Mouse (Mus musculus) intestine, embryonic 16.5 days (tissue): ENCODE measurements at regions not wholly inside any gene's neighbourhood (a gene's known extent, or its start where the extent isn't known, plus 50 kb on each side); places are given as distances from the start of the nearest gene placed in this dataset.

Experiments
- ATAC-seq: fragments of 200-750 bp; cut with Nextera tagmentation; 2 replicates; pipeline ENCODE4 v1.8.0; 2017; ENCODE audit warnings: moderate TSS enrichment, moderate library complexity
- H3K27ac ChIP-seq: fragments of 300-500 bp; sonication (generic); 2 replicates; pipeline ENCODE4 v1.5.1; 2014; ENCODE audit warnings: mild to moderate bottlenecking, low read length
- H3K27me3 ChIP-seq: fragments of 300-500 bp; sonication (generic); replicated peaks from 2 replicates; pipeline ENCODE4 v1.6.1; 2014; ENCODE audit warnings: low read length, control low read depth, mixed read lengths; ENCODE audit not compliant: control insufficient read depth, insufficient read depth
- H3K36me3 ChIP-seq: fragments of 300-500 bp; sonication (generic); 2 replicates; pipeline ENCODE4 v1.6.1; 2014; ENCODE audit warnings: low read length, control low read depth; ENCODE audit not compliant: control insufficient read depth, insufficient read depth
- H3K4me1 ChIP-seq: fragments of 300-500 bp; sonication (generic); 2 replicates; pipeline ENCODE4 v1.6.1; 2014; ENCODE audit warnings: low read length, control low read depth, mixed read lengths; ENCODE audit not compliant: control insufficient read depth, insufficient read depth
- H3K4me2 ChIP-seq: fragments of 300-500 bp; sonication (generic); 2 replicates; pipeline ENCODE4 v1.6.1; 2014; ENCODE audit warnings: low read depth, low read length, control low read depth
- H3K4me3 ChIP-seq: fragments of 300-500 bp; sonication (generic); 2 replicates; pipeline ENCODE4 v1.5.1; 2014; ENCODE audit warnings: mild to moderate bottlenecking, low read length
- H3K9ac ChIP-seq: fragments of 300-500 bp; sonication (generic); 2 replicates; pipeline ENCODE4 v1.6.1; 2014; ENCODE audit warnings: low read depth, low read length
- H3K9me3 ChIP-seq: fragments of 300-500 bp; sonication (generic); 2 replicates; pipeline ENCODE4 v1.6.1; 2016; ENCODE audit warnings: low read length, control low read depth; ENCODE audit not compliant: control insufficient read depth
- WGBS: fragments of 180-500 bp; shearing (Covaris S2); extraction: QIAGEN DNeasy Blood & Tissue Kit; methylation state at CpG from one replicate; pipeline ENCODE4 v1.1.7; 2014; 5-methylcytosine and 5-hydroxymethylcytosine counted together

GRCm38 (mm10) chr6:31192197-31192596 lies 206.3 kb upstream of the Mkln1 start:
- Histone ChIP-seq H3K27me3 (no peaks in the 10 kb centered on the region; the same call in 1 of the 2 replicates), H3K4me2 (no peak overlapping the region), H3K36me3 (no peaks in the 10 kb centered on the region), H3K4me3 (no peak overlapping the region), H3K4me1 (no peaks in the 10 kb centered on the region), H3K9me3 (no peaks in the 10 kb centered on the region), H3K27ac (no peak overlapping the region), H3K9ac (no peak overlapping the region)
- no peak for ATAC-seq
- WGBS, result 80% methylated on average over 4 of the region's 4 CpGs

GRCm38 (mm10) chr6:31193202-31193601 lies 205.3 kb upstream of the Mkln1 start:
- H3K9ac ChIP-seq, result no peak overlapping the region
- no peaks in the 10 kb centered on the region for H3K36me3 ChIP-seq
- H3K27ac ChIP-seq, result no peak overlapping the region
- H3K4me2 ChIP-seq, result no peak overlapping the region
- no peak overlapping the region for H3K4me3 ChIP-seq
- 89% methylated on average over 5 of the region's 5 CpGs for WGBS
- no peaks in the 10 kb centered on the region for H3K4me1 ChIP-seq
- no peaks in the 10 kb centered on the region for H3K9me3 ChIP-seq
- no peaks in the 10 kb centered on the region; the same call in 1 of the 2 replicates for H3K27me3 ChIP-seq
- no peak for ATAC-seq

- no peaks in the 10 kb centered on the region for H3K36me3 ChIP-seq
- H3K27ac ChIP-seq, result no peak overlapping the region
- H3K4me1 ChIP-seq, result no peaks in the 10 kb centered on the region
- H3K4me3 ChIP-seq, result no peak overlapping the region
- H3K4me2 ChIP-seq, result no peak overlapping the region
- no peak overlapping the region for H3K9ac ChIP-seq
- ATAC-seq, result no peak
- H3K9me3 ChIP-seq, result no peaks in the 10 kb centered on the region
- H3K27me3 ChIP-seq, result no peaks in the 10 kb centered on the region; the same call in 1 of the 2 replicates
- WGBS, result 55% methylated on average over 4 of the region's 4 CpGs
Measured at GRCm38 (mm10) chr6:31197631-31198338, 200.8 kb upstream of the Mkln1 start.

- Histone ChIP-seq H3K4me3 (no peak overlapping the region), H3K27me3 (no peaks in the 10 kb centered on the region; the same call in 1 of the 2 replicates), H3K36me3 (no peaks in the 10 kb centered on the region), H3K4me1 (no peaks in the 10 kb centered on the region), H3K9me3 (no peaks in the 10 kb centered on the region), H3K27ac (no peak overlapping the region), H3K4me2 (no peak overlapping the region), H3K9ac (no peak overlapping the region)
- WGBS, result 79% methylated on average over 8 of the region's 8 CpGs
- ATAC-seq, result no peak
Measured at GRCm38 (mm10) chr6:31198340-31198739, 200.2 kb upstream of the Mkln1 start.

GRCm38 (mm10) chr6:31200705-31201104 lies 197.8 kb upstream of the Mkln1 start:
- Histone ChIP-seq H3K4me2 (no peak overlapping the region), H3K27ac (no peak overlapping the region), H3K9me3 (no peaks in the 10 kb centered on the region), H3K4me3 (no peak overlapping the region), H3K27me3 (no peaks in the 10 kb centered on the region), H3K9ac (no peak overlapping the region), H3K36me3 (no peaks in the 10 kb centered on the region), H3K4me1 (no peaks in the 10 kb centered on the region)
- ATAC-seq, result no peak
- WGBS, result 76% methylated on average over 3 of the region's 3 CpGs

- no peak overlapping the region for H3K9ac ChIP-seq
- H3K36me3 ChIP-seq, result no peaks in the 10 kb centered on the region
- no peak overlapping the region for H3K4me2 ChIP-seq
- H3K4me3 ChIP-seq, result no peak overlapping the region
- no peak overlapping the region for H3K27ac ChIP-seq
- H3K9me3 ChIP-seq, result no peaks in the 10 kb centered on the region
- no peak for ATAC-seq
- WGBS, result 81% methylated on average over 4 of the region's 4 CpGs
- H3K27me3 ChIP-seq, result no peaks in the 10 kb centered on the region
- H3K4me1 ChIP-seq, result no peaks in the 10 kb centered on the region
Measured at GRCm38 (mm10) chr6:31201375-31201972, 197.1 kb upstream of the Mkln1 start.

- Histone ChIP-seq H3K4me2 (no peak overlapping the region), H3K4me1 (no peaks in the 10 kb centered on the region), H3K36me3 (no peaks in the 10 kb centered on the region), H3K27me3 (no peaks in the 10 kb centered on the region), H3K9me3 (no peaks in the 10 kb centered on the region), H3K27ac (no peak overlapping the region), H3K9ac (no peak overlapping the region), H3K4me3 (no peak overlapping the region)
- no peak for ATAC-seq
Measured at GRCm38 (mm10) chr6:31202594-31202993, 195.9 kb upstream of the Mkln1 start.

- Histone ChIP-seq H3K27ac (no peak overlapping the region), H3K4me3 (no peak overlapping the region), H3K4me1 (no peaks in the 10 kb centered on the region), H3K9ac (no peak overlapping the region), H3K9me3 (no peaks in the 10 kb centered on the region), H3K27me3 (no peaks in the 10 kb centered on the region), H3K36me3 (no peaks in the 10 kb centered on the region), H3K4me2 (no peak overlapping the region)
- no peak for ATAC-seq
- WGBS, result 94% methylated on average over 3 of the region's 3 CpGs
Measured at GRCm38 (mm10) chr6:31204434-31204833, 194.1 kb upstream of the Mkln1 start.

- Histone ChIP-seq H3K9me3 (no peaks in the 10 kb centered on the region), H3K4me2 (no peak overlapping the region), H3K9ac (no peak overlapping the region), H3K4me3 (no peak overlapping the region), H3K36me3 (no peaks in the 10 kb centered on the region), H3K27me3 (no peaks in the 10 kb centered on the region), H3K4me1 (no peaks in the 10 kb centered on the region), H3K27ac (no peak overlapping the region)
- 81% methylated on average over 4 of the region's 4 CpGs for WGBS
- no peak for ATAC-seq
Measured at GRCm38 (mm10) chr6:31204839-31205238, 193.7 kb upstream of the Mkln1 start.

GRCm38 (mm10) chr6:31206106-31206505 lies 192.4 kb upstream of the Mkln1 start:
- Histone ChIP-seq H3K36me3 (no peaks in the 10 kb centered on the region), H3K9me3 (no peaks in the 10 kb centered on the region), H3K27me3 (no peaks in the 10 kb centered on the region), H3K9ac (no peak overlapping the region), H3K4me1 (no peaks in the 10 kb centered on the region), H3K4me2 (no peak overlapping the region), H3K27ac (no peak overlapping the region), H3K4me3 (no peak overlapping the region)
- WGBS, result 67% methylated on average over 7 of the region's 7 CpGs
- no peak for ATAC-seq
